Mouse (Mus musculus): ENCODE data around the gene March5. TPM values are rescaled to one million over a fixed set of nuclear protein-coding genes. Genes with fewer than 3 reads are reported as not detected.
"Not testable (repeated sequence)": the region's sequence is repeated elsewhere in the genome, so short reads cannot be mapped to it uniquely, and the experiment has no call there.

The March5 gene
- polyA plus RNA-seq, 1 experiment: 54.8 TPM

GRCm38 (mm10) chr19:37208176-37208755, 923 bp downstream of the March5 start, which contains the start of gene Cpeb3:
Cpeb3 (minus strand) TSS chr19:37208601.
- DNase-seq (ENCODE audit: low spot score): no peak

- no peak for DNase-seq (ENCODE audit: low spot score)
Observed at GRCm38 (mm10) chr19:37208986-37209385, 1.6 kb downstream of the March5 start.

- no peak for DNase-seq (ENCODE audit: low spot score)
Observed at GRCm38 (mm10) chr19:37209467-37210128, 2.3 kb downstream of the March5 start.

- no peak for DNase-seq (ENCODE audit: low spot score)
Observed at GRCm38 (mm10) chr19:37210457-37210856, 3.1 kb downstream of the March5 start.

- DNase-seq (ENCODE audit: low spot score): no peak
Observed at GRCm38 (mm10) chr19:37211416-37211815, 4.1 kb downstream of the March5 start.

GRCm38 (mm10) chr19:37214711-37215110, 7.4 kb downstream of the March5 start:
- no peak for DNase-seq (ENCODE audit: low spot score)

GRCm38 (mm10) chr19:37225197-37225862, 18.0 kb downstream of the March5 start:
- DNase-seq (ENCODE audit: low spot score): no peak

GRCm38 (mm10) chr19:37232598-37232997, 25.3 kb downstream of the March5 start:
- DNase-seq (ENCODE audit: low spot score): not testable (repeated sequence)

- no peak for DNase-seq (ENCODE audit: low spot score)
Observed at GRCm38 (mm10) chr19:37233561-37234539, 26.5 kb downstream of the March5 start.

- DNase-seq (ENCODE audit: low spot score): no peak
Observed at GRCm38 (mm10) chr19:37235818-37236217, 28.5 kb downstream of the March5 start.

- no peak for DNase-seq (ENCODE audit: low spot score)
Observed at GRCm38 (mm10) chr19:37237306-37237705, 30.0 kb downstream of the March5 start.

- DNase-seq (ENCODE audit: low spot score): no peak
Observed at GRCm38 (mm10) chr19:37237712-37238437, 30.5 kb downstream of the March5 start.

- no peak for DNase-seq (ENCODE audit: low spot score)
Observed at GRCm38 (mm10) chr19:37238651-37239050, 31.3 kb downstream of the March5 start.

- no peak for DNase-seq (ENCODE audit: low spot score)
Observed at GRCm38 (mm10) chr19:37239096-37239495, 31.8 kb downstream of the March5 start.

- DNase-seq (ENCODE audit: low spot score): no peak
Observed at GRCm38 (mm10) chr19:37241201-37241600, 33.9 kb downstream of the March5 start.

- no peak for DNase-seq (ENCODE audit: low spot score)
Observed at GRCm38 (mm10) chr19:37242707-37243106, 35.4 kb downstream of the March5 start.

GRCm38 (mm10) chr19:37246859-37247258, 39.5 kb downstream of the March5 start:
- DNase-seq (ENCODE audit: low spot score): no peak

GRCm38 (mm10) chr19:37248199-37248598, 40.9 kb downstream of the March5 start:
- DNase-seq (ENCODE audit: low spot score): no peak

GRCm38 (mm10) chr19:37252104-37252503, 44.8 kb downstream of the March5 start:
- no peak for DNase-seq (ENCODE audit: low spot score)

- DNase-seq (ENCODE audit: low spot score): no peak
Observed at GRCm38 (mm10) chr19:37255321-37255720, 48.0 kb downstream of the March5 start.

GRCm38 (mm10) chr19:37262389-37262788, 55.0 kb downstream of the March5 start:
- DNase-seq (ENCODE audit: low spot score): no peak
